Mouse (Mus musculus) kidney, embryonic 14.5 days (tissue): ENCODE results near the gene Pkp4. TPM values are rescaled to one million over a fixed set of nuclear protein-coding genes. Genes with fewer than 3 reads are reported as not detected.
A peak's percentile ranks its signal among the peaks of the same experiment; 100 is the strongest.

ENCODE experiments used
- ATAC-seq: fragments of 200-750 bp; cut with Nextera tagmentation; 2 replicates; pipeline ENCODE4 v1.8.0; 2017; ENCODE audit warnings: moderate number of reproducible peaks, mild to moderate bottlenecking, moderate TSS enrichment, moderate library complexity; ENCODE audit not compliant: low FRiP score, low TSS enrichment
- H3K27ac ChIP-seq: fragments of 300-500 bp; sonication (generic); 2 replicates; pipeline ENCODE4 v1.5.1; 2014; ENCODE audit warnings: low read depth, mild to moderate bottlenecking, low read length, moderate library complexity, mixed read lengths
- H3K27me3 ChIP-seq: fragments of 300-500 bp; sonication (generic); 2 replicates; pipeline ENCODE4 v1.6.1; 2014; ENCODE audit warnings: mild to moderate bottlenecking, low read length; ENCODE audit not compliant: control insufficient read depth, insufficient read depth
- H3K36me3 ChIP-seq: fragments of 300-500 bp; sonication (generic); 2 replicates; pipeline ENCODE4 v1.6.1; 2014; ENCODE audit warnings: low read length, mixed read lengths; ENCODE audit not compliant: control insufficient read depth, insufficient read depth
- H3K4me1 ChIP-seq: fragments of 300-500 bp; sonication (generic); 2 replicates; pipeline ENCODE4 v1.6.1; 2014; ENCODE audit warnings: low read length, mixed read lengths; ENCODE audit not compliant: control insufficient read depth, insufficient read depth
- H3K4me2 ChIP-seq: fragments of 300-500 bp; sonication (generic); replicated peaks from 2 replicates; pipeline ENCODE4 v1.6.1; 2014; ENCODE audit warnings: low read depth, mild to moderate bottlenecking, low read length
- H3K4me3 ChIP-seq: fragments of 300-500 bp; sonication (generic); 2 replicates; pipeline ENCODE4 v1.5.1; 2014; ENCODE audit warnings: mild to moderate bottlenecking, low read length
- H3K9ac ChIP-seq: fragments of 300-500 bp; sonication (generic); 2 replicates; pipeline ENCODE4 v1.6.1; 2014; ENCODE audit warnings: low read depth, mild to moderate bottlenecking, low read length, moderate library complexity
- H3K9me3 ChIP-seq: fragments of 300-500 bp; sonication (generic); 2 replicates; pipeline ENCODE4 v1.6.1; 2016; ENCODE audit warnings: low read length; ENCODE audit not compliant: control insufficient read depth
- WGBS: fragments of 180-500 bp; shearing (Covaris S2); extraction: QIAGEN DNeasy Blood & Tissue Kit; methylation state at CpG from one replicate; pipeline ENCODE4 v1.1.7; 2014; 5-methylcytosine and 5-hydroxymethylcytosine counted together
- polyA plus RNA-seq: library from polyadenylated mRNA; unstranded; fragments of >200 nt; fragmentation: Nextera tagmentation; extraction: Ambion mirVana; gene quantifications from 2 replicates; pipeline ENCODE4 v1.2.1, GENCODE M21; 2014

Pkp4 gene
- polyA plus RNA-seq, 1 experiment from 2014 or later, result 29.7 TPM

DNA sequence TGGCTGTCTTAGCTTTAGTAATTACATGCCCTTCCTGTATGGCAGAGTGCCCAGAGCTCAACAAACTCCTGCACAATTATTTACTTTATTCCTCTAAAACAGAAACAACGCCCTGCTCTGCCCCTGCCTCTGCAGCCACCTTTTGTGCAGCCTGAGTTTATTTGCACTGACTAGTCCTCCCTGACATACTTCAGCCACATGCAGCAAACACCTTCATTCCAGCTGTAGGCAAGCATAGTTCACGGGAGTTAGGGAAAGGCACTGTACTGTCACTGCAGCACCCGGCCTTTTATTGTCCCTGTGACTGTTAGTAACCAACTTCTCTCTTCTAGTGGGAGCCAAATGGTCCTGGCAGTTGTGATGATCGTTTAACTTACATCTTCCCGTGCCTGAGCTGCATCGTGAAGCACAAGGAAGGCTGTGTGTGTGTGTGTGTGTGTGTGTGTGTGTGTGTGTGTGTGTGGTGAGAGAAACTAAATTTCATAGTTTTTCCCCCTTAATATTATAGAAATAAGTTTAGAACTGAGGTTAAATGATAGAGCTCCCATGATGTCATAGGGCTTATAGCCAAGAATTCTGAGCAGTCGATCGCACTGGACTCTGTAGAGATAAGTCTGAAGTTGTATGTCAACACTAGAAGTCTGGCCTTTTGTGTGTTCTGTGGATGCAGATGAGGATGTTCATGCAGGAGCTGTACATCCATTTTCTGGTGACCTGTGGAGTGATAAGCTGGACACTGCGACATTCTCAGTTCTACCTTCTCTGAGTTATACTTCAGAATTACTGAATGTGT, 59.5 kb downstream of the Pkp4 start:
- H3K27ac ChIP-seq, result no peak overlapping the region

DNA sequence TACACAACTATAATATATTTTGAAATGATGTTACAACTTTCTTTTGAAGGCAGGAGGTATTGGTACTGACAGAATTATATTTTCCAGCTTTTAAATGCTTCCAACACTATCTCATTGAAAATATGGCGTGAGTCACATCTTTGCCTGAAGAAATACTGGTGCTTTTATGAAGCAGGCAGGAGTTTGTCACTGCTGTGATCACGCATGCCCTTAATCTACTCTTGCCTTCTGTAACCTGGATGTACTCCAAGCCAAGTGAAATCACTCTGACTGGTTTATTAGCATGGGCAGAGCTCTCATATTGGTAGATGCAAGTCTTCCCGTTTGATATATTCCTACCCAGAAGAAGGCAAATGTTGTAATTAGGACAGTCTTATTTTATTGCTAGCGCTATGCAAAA, 65.7 kb downstream of the Pkp4 start:
- H3K4me2 ChIP-seq, result no peak overlapping the region
- WGBS, result 83% methylated on average over 4 of the region's 4 CpGs
- H3K4me3 ChIP-seq, result no peak overlapping the region
- no peaks in the 10 kb centered on the region for H3K36me3 ChIP-seq
- no peak for ATAC-seq
- H3K27ac ChIP-seq, result no peak overlapping the region
- H3K9ac ChIP-seq, result no peak overlapping the region
- 0 out of 2 replicates have a peak, but pooled peaks cover 4% of the 10 kb centered on the region for H3K4me1 ChIP-seq
- no peaks in the 10 kb centered on the region for H3K27me3 ChIP-seq
- H3K9me3 ChIP-seq, result no peaks in the 10 kb centered on the region

More for the DNA sequence above, 59.5 kb downstream of the Pkp4 start:
- ATAC-seq, result no peak
- Histone ChIP-seq H3K36me3 (no peaks in the 10 kb centered on the region; the same call in 1 of the 2 replicates), H3K4me3 (no peak overlapping the region), H3K4me1 (no peaks in the 10 kb centered on the region), H3K27me3 (no peaks in the 10 kb centered on the region), H3K4me2 (no peak overlapping the region), H3K9ac (no peak overlapping the region), H3K9me3 (no peaks in the 10 kb centered on the region)
- 38% methylated on average over 9 of the region's 9 CpGs for WGBS

DNA sequence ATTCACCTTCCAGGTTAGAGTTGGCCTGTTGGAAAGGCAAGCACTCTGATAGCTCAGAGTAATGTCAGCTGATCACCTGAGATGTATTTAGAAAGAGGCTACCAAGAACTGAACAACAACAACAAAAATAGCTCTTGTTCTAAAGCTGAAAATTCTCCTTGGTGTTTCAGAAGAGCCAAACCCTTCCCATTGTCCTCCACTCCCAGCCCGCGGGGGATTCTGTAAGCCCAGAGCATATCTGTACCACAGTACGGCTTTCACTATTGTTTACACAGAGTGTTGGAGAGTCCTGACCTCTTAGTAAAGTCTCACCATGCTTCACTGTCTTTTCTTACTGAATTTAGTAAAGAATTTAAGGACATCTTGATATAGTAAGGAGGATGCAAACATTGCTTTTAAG, 66.4 kb downstream of the Pkp4 start:
- Histone ChIP-seq H3K27me3 (no peaks in the 10 kb centered on the region), H3K9ac (no peak overlapping the region), H3K4me3 (no peak overlapping the region), H3K27ac (no peak overlapping the region), H3K9me3 (no peaks in the 10 kb centered on the region), H3K4me2 (no peak overlapping the region), H3K4me1 (0 out of 2 replicates have a peak, but pooled peaks cover 4% of the 10 kb centered on the region), H3K36me3 (0 out of 2 replicates have a peak, but pooled peaks cover 2% of the 10 kb centered on the region)
- WGBS, result 87% methylated on average over 3 of the region's 3 CpGs
- ATAC-seq, result no peak

DNA sequence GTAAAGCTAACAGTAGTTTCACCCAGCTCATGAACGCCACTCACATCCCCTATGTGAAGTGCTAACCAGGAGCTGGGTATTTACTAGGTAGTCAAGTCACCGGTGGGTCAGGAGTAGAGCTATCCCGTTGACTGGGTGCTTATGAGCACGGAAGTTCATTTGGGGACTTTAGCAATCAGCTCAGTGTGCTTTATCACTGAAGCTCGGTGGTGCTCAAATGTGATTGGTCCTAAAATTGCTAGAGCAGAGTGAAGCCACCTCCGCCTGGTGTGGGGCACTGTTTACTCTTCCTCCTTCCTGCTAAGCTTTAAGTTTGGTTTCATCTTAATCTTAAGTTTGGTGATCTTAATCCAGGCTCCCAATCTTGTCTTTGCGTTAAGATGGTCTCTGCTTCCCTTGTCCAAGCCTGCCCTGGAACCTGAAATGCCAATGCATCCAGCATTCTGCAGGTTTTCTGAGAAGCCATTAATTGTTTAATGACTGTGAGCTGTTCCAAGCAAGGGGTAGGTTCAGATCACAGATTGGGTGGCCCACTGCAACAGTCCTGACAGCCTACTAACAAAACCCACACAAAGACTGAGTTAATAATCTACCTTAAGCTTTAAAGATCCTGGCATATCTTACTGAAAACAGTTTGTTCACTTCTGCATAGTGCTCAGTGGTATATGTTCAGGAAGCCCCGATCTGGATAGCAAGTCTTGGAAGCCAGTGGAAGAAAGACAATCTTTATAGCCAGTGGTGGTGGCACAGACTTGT, 67.0 kb downstream of the Pkp4 start:
- Histone ChIP-seq H3K9me3 (no peaks in the 10 kb centered on the region), H3K27me3 (no peaks in the 10 kb centered on the region), H3K27ac (no peak overlapping the region), H3K4me3 (no peak overlapping the region), H3K4me1 (0 out of 2 replicates have a peak, but pooled peaks cover 4% of the 10 kb centered on the region), H3K9ac (no peak overlapping the region), H3K36me3 (0 out of 2 replicates have a peak, but pooled peaks cover 2% of the 10 kb centered on the region), H3K4me2 (no peak overlapping the region)
- 85% methylated on average over 8 of the region's 8 CpGs for WGBS
- ATAC-seq, result no peak

DNA sequence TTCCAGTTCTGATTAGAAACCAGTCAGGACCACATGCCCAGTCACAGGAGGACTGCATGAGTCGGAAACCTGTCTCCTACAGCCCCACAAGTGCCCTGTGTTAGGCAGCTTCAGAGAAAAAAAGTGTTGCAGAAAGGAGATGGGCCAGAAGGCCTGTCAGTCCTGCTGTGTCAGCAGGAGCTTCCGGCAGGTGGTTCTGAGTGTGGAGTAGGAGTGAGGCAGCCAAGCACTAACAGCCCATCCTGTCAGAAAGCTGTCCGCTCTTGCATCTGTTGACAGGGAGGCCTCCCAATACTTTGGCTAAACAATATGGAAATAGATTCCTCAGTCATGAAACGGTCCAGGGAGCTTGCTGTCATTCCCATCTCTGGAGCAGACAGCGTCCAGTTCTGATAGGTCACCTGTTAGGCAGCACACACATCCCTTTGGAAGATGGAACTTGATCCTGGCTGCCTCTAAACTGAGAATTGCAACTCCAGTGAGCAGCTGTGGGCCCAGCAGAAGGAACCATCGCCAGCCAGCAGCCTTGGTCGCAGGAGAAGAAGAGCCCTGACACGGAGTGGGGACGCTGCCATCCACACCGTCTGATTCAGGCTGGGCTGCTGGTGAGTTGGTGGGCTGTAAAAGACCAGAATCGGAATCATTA, 68.7 kb downstream of the Pkp4 start:
- Histone ChIP-seq H3K4me1 (0 out of 2 replicates have a peak, but pooled peaks cover 4% of the 10 kb centered on the region), H3K27ac (no peak overlapping the region; the same call in 1 of the 2 replicates), H3K4me2 (no peak overlapping the region), H3K9me3 (no peaks in the 10 kb centered on the region), H3K4me3 (no peak overlapping the region), H3K36me3 (0 out of 2 replicates have a peak, but pooled peaks cover 2% of the 10 kb centered on the region), H3K27me3 (no peaks in the 10 kb centered on the region), H3K9ac (no peak overlapping the region)
- WGBS, result 72% methylated on average over 11 of the region's 11 CpGs
- peak; percentile 28; the same call in 1 of the 2 replicates for ATAC-seq

DNA sequence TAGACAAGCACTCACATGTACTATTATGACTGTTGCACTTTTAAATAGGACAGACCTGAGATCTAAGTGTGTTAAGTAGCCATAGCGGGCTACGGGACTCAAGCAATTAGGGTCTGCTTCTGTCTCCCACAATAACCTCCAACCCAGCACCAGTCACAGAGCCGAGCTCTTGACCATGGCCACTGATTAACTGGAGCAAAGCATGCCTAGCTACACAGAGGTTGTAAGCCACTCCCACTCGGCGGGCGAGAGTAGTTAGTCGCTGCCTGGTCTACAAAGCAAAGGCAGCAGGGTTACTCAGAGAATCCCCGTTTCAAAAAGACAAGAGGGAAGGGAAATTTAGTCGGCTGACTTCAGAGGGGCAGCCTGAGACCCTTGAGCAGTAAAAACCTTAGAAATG, 70.0 kb downstream of the Pkp4 start:
- Histone ChIP-seq H3K4me1 (0 out of 2 replicates have a peak, but pooled peaks cover 4% of the 10 kb centered on the region), H3K9me3 (no peaks in the 10 kb centered on the region), H3K4me2 (no peak overlapping the region), H3K27me3 (no peaks in the 10 kb centered on the region), H3K36me3 (0 out of 2 replicates have a peak, but pooled peaks cover 2% of the 10 kb centered on the region), H3K4me3 (no peak overlapping the region), H3K27ac (no peak overlapping the region), H3K9ac (no peak overlapping the region)
- ATAC-seq, result no peak
- 48% methylated on average over 9 of the region's 9 CpGs for WGBS

DNA sequence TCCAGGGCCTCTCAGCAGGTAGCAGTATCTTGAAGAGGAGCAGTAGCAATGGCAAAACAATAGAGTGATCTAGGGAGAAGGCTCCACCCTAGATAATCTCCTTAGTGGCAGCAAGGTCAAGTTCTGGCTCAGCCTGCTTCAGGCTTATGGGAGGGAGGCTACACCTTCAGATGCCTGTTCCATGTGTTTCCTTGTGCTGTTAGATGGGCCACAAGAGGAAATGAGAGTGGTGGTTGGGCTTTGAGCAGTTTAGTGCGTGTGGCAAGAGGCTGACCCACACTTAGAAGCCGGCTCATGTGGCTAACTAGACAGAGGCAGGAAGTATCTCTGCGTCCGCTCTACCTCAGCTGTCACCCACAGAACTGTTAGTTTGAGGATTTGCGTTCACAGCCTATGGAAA, 70.9 kb downstream of the Pkp4 start:
- 0 out of 2 replicates have a peak, but pooled peaks cover 4% of the 10 kb centered on the region for H3K4me1 ChIP-seq
- WGBS, result 85% methylated on average over 5 of the region's 5 CpGs
- no peak for ATAC-seq
- no peaks in the 10 kb centered on the region for H3K9me3 ChIP-seq
- H3K4me2 ChIP-seq, result no peak overlapping the region
- H3K27ac ChIP-seq, result no peak overlapping the region
- H3K4me3 ChIP-seq, result no peak overlapping the region
- H3K36me3 ChIP-seq, result 0 out of 2 replicates have a peak, but pooled peaks cover 2% of the 10 kb centered on the region
- no peak overlapping the region for H3K9ac ChIP-seq
- H3K27me3 ChIP-seq, result no peaks in the 10 kb centered on the region

DNA sequence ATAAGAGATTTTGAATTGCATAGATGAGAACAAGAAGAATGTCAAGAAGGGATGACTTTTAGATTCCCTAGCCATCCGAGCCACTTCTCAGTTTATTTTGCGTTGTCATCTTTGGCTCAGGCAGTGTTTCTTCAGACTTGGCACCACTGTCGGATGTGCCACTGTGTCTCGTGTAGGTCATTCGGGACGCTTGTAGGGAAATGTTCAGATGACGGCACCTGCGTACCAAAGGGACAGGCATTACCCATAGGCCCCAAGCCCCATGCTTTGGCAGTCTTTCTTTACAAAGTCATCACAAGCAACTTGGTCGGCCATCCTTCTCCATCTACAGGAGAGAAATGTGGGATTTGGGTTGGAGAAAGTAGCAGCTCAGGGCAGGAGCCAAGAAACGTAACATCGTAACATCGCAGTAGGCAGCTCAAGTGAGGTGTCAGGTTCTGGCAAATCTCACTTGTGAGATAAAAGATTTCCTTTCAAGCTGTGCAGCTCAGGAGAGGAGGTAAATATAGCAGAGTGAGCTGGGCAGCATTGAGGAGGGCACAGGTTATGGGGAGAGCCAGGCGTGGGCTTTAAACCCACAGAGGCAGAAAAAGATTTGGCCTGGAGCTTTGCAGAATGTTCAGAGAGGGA, 72.8 kb downstream of the Pkp4 start:
- Histone ChIP-seq H3K4me1 (0 out of 2 replicates have a peak, but pooled peaks cover 4% of the 10 kb centered on the region), H3K4me2 (no peak overlapping the region), H3K9ac (no peak overlapping the region), H3K27ac (no peak overlapping the region), H3K9me3 (peaks cover 2% of the 10 kb centered on the region; the same call in 1 of the 2 replicates), H3K36me3 (0 out of 2 replicates have a peak, but pooled peaks cover 2% of the 10 kb centered on the region), H3K4me3 (no peak overlapping the region), H3K27me3 (no peaks in the 10 kb centered on the region)
- ATAC-seq, result no peak
- 90% methylated on average over 13 of the region's 13 CpGs for WGBS
